Mouse (Mus musculus): ENCODE results near the gene Cyp4v3.

Cyp4v3 gene

GRCm38 (mm10) chr8:45320930-45321329 is 12.1 kb downstream of the Cyp4v3 start:
- DNase-seq (ENCODE audit: low spot score in 2 of 2) = no peak

DNA sequence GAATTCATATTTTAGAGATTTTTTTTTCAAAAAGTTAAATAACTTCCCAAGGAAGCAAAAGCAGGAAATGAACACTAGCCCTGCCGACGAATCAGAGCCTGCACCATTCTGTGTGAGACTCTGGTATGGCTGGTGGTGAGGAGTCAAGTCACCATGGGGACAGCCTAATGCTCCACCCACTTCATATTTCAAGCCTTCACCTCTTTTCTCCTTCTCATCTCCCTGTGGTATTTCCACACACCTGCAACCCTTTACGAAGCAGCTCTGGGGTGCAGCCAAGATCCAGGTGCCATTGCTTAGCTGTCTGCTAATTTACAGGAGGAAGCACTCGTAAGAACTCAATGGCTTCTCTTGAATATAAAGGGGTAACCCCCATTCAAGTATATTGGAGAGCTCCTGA is 22.0 kb downstream of the Cyp4v3 start:
- no peak for DNase-seq (ENCODE audit: low spot score in 2 of 2)

DNA sequence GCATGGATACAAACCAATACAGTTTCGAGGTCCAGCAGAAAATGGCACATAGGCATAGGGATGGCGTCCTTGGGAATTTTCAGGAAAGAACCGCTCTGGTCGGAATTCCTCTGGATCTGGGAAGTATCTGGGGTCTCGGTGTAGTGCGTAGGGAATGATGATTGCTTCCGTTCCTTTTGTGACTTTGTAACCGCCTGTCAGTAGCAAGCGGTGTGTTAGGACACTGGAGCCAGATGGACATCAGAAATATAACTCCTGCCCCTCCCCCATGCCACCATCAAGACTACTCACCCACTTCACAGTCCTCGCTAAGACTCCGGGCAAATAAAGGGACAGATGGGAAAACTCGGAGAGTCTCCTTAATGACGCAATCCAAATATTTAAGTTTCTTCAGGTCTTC is 24.6 kb downstream of the Cyp4v3 start, which contains the start of gene Gm45753:
TSS of gene Gm45753 (minus strand) at position 101 of the 400 bp plus-strand sequence.
- no peak for DNase-seq (ENCODE audit: low spot score in 2 of 2)

- no peak for DNase-seq (ENCODE audit: low spot score in 2 of 2)
These were observed 27.5 kb downstream of the Cyp4v3 start for GRCm38 (mm10) chr8:45305479-45305878.

DNA sequence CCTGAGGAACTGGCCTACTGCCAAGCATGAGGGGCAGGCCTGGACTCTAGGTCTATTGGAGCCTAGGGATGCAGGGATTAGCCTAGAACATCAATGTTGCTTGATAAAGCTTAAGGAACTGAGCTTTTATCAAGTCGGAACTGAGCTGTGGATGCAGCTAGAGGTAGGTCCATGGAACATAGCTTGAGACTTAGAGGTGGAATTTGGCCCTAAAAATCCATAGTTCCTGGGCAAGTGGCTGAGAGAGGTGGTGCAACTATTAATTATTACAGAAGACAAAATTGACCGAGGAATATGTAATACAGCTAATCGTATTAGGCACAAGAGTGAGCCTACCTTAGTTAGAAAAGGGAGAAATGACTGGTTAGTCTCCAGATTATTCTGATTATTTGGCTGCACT is 28.7 kb downstream of the Cyp4v3 start:
- no peak for DNase-seq (ENCODE audit: low spot score in 2 of 2)

- no peak for DNase-seq (ENCODE audit: low spot score in 2 of 2)
These were observed 30.6 kb downstream of the Cyp4v3 start for GRCm38 (mm10) chr8:45302390-45302789.

DNA sequence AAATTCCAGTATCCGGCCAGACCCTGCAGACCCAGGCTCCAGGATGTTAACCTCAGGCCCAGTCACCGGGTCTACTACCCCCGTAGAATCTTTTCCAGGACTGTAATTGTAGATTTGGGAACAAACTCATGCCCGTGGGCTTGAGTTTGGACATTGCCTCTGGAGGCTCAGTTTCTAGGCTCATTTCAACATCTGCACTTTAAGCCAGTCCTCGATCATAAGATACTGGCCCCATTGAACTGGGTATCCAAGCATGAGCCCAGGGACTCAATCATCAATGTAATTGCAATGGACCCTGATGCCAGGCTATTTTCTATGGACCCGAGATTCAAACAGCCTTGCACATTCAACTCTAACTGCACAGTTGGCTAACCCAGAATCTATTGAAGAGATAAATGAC is 37.7 kb downstream of the Cyp4v3 start:
- DNase-seq (ENCODE audit: low spot score in 2 of 2) = no peak

- no peak for DNase-seq (ENCODE audit: low spot score in 2 of 2)
These were observed 38.3 kb downstream of the Cyp4v3 start, which contains the start of gene Klkb1 for GRCm38 (mm10) chr8:45294687-45295086. Klkb1 (minus strand) TSS chr8:45294859.

GRCm38 (mm10) chr8:45291790-45292189 is 41.2 kb downstream of the Cyp4v3 start:
- no peak for DNase-seq (ENCODE audit: low spot score in 2 of 2)

GRCm38 (mm10) chr8:45281630-45282029 is 51.4 kb downstream of the Cyp4v3 start:
- DNase-seq (ENCODE audit: low spot score in 2 of 2) = no peak

DNA sequence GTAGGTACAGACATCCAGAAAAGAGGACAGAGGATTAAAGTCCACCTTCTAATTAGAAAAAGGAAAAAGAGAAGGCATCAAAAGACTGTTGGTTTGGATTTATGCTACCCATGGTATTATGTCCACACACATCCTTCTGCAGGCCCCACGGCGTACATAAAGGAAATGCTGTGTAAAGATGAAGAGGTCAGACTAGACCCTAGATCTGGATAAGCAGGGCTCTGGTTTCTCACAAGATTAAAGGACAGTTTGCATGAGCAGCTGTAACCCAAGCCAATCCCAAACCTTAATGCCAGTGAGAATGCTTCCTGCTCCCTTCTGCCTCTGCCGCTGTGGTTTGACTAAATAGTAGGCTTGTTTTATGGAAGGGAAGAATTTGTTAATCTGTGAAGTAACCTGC is 55.6 kb downstream of the Cyp4v3 start:
- DNase-seq (ENCODE audit: low spot score in 2 of 2) = no peak

DNA sequence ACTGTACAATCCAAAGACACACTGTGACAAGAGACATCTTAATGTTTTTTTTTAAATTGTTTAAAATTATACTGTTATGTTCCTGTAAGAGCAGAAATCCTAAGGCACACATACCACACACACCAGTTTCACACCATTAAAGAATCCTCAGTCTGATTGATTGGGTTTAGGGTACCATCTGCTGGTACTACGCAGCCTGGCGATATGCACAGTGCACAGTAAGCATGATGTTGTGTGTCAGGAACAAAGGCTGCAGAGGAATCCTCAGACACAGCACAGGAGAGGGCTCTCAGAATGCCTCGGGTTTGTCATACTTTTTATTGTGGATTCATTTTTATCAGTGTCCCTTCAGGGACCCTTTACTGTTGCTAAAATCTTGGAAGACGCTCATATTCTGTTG is 58.7 kb downstream of the Cyp4v3 start:
- DNase-seq (ENCODE audit: low spot score in 2 of 2) = no peak

GRCm38 (mm10) chr8:45269056-45269455 is 64.0 kb downstream of the Cyp4v3 start:
- no peak for DNase-seq (ENCODE audit: low spot score in 2 of 2)

DNA sequence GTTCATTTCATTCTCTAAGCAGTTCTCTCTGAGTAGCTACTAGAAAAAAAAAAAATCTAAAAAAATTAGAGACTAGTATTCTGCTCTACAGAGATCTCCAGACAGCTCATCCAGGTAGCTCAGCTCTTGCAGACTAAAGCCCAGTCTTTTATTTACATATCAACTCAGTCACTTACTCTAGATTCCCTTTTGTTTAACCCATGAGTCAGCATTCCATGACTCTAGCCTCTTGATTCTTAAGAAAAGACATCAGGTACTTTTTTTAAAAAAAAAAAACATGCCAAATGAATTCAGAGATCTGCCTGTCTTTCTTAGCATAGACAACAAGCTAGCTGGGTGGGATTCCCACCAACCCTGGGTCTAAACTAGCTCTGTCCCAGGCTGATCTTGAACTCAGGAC is 64.5 kb downstream of the Cyp4v3 start:
- no peak for DNase-seq (ENCODE audit: low spot score in 2 of 2)

DNA sequence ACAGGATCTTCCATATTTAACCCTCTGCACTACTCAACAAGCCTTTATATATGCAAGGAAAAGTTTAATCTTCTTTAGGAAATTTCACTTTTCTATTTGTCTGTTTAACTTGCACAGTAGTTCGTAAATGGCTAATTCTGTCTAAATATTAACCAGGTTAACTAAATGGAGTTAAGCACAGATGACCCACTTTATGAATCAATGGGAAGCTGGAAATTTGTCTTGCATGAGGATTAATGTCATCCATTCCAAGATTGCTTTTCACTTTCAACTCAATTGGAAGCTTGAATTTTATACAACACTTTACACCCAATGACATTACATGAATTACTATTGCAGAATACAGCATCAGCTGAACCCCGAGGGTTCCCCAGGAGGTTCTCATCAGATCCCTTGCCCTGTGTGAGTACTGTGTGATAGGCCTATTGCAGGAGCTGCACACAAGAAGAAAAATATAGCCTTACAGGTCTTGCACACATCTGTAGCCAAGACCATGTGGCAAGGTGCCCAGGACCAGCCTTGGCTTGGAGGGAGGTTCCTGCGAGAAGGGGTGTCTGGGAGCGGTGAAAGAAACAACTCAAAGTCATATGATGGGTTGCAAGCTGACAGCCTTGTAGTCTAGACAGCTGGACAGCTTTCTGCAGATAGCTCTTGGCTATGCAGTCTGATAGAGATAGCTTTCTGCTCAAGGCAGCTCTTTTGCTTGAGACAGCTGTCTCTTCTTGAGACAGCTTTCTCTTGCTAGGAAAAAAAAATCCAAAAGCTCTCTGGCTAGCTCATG is 65.2 kb downstream of the Cyp4v3 start:
- no peak for DNase-seq (ENCODE audit: low spot score in 2 of 2)

DNA sequence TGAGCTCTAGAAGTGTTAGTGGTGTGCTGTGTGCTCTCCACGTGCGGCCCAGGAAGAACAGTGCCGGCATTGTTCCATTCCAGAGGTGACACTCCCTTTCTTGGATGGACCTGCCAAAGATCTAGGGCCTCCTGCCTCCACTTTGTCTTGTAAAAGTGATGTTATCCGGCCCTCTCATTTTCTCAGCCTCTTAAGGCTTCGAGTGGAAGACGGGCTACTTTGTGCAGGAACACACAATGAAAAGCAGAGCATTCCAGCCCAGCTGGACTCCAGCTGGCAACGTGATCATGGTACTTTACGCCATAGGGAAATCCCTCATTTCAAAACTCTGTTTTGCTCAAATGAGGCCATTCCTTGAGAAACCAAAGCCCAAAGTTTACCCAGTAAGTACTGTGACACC is 66.0 kb downstream of the Cyp4v3 start:
- no peak for DNase-seq (ENCODE audit: low spot score in 2 of 2)

GRCm38 (mm10) chr8:45264918-45265317 is 68.1 kb downstream of the Cyp4v3 start:
- no peak for DNase-seq (ENCODE audit: low spot score in 2 of 2)

GRCm38 (mm10) chr8:45262851-45263250 is 70.2 kb downstream of the Cyp4v3 start:
- DNase-seq (ENCODE audit: low spot score in 2 of 2) = no peak

DNA sequence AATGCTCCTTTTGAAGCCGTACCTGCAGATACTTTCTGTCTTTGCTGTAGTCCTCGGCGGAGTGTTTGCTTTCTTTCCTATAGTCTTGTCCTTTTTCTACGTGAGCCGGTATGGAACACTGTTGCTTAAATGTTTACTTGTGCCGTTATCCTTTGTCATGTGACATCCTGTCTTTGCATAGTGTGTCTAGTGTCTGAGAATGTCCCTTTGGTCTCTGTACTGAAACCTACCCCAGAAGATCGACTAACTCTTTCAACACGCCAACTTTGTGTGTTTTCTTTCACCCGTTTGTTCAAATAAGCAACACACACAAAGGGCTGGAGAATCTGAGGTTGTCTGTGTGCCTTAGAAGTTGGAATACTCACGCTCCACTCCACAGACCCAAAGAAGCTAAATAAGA is 71.1 kb downstream of the Cyp4v3 start, which contains the start of gene F11:
TSS of gene F11 (minus strand) at position 112 of the 400 bp plus-strand sequence.
- no peak for DNase-seq (ENCODE audit: low spot score in 2 of 2)

GRCm38 (mm10) chr8:45258421-45258820 is 74.6 kb downstream of the Cyp4v3 start:
- no peak for DNase-seq (ENCODE audit: low spot score in 2 of 2)

DNA sequence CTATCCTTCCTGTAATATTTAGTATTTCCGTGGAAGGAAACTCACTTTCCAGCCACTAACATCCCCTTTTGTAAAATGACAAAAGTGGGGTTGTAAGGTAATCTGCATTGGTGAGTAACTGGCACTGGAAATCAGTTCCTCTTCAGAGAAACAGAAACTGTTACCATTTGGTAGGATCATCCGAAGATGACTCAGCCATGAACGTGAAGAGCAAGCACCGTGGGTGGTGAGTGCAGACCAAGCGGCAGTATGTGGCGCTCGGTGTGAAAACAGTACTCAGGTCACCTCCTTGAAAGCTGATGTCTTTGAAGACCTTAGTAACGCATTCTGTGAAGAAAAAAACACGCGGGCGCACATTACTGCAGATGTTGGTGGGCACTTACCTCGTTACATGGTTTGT is 78.0 kb downstream of the Cyp4v3 start:
- no peak for DNase-seq (ENCODE audit: low spot score in 2 of 2)

Measured in spleen, postnatal 10 days (tissue).